Mouse (Mus musculus) limb, embryonic 11.5 days (tissue): ENCODE data around the gene Susd1. TPM values are rescaled to one million over a fixed set of nuclear protein-coding genes. Genes with fewer than 3 reads are reported as not detected.

Experiments
- ATAC-seq: fragments of 200-750 bp; cut with Nextera tagmentation; 2 replicates; pipeline ENCODE4 v1.8.0; 2017; ENCODE audit warnings: low read depth; ENCODE audit not compliant: insufficient number of reproducible peaks, low FRiP score, low TSS enrichment
- DNase-seq: peaks from one replicate; pipeline ENCODE4 v3.0.0-alpha.2; 2015; ENCODE audit warnings: low spot score
- H3K27ac ChIP-seq: fragments of 300-500 bp; sonication (generic); replicated peaks from 2 replicates; pipeline ENCODE4 v1.5.1; 2014; ENCODE audit warnings: low read depth, mild to moderate bottlenecking, low read length
- H3K27me3 ChIP-seq: fragments of 300-500 bp; sonication (generic); 2 replicates; pipeline ENCODE4 v1.6.1; 2014; ENCODE audit warnings: mild to moderate bottlenecking, low read length, mixed read lengths; ENCODE audit not compliant: control insufficient read depth, insufficient read depth
- H3K36me3 ChIP-seq: fragments of 300-500 bp; sonication (generic); 2 replicates; pipeline ENCODE4 v1.6.1; 2014; ENCODE audit warnings: mild to moderate bottlenecking, low read length, moderate library complexity, mixed read lengths; ENCODE audit not compliant: control insufficient read depth, insufficient read depth
- H3K4me1 ChIP-seq: fragments of 300-500 bp; sonication (generic); 2 replicates; pipeline ENCODE4 v1.6.1; 2014; ENCODE audit warnings: low read length, mixed read lengths; ENCODE audit not compliant: control insufficient read depth, insufficient read depth
- H3K4me2 ChIP-seq: fragments of 300-500 bp; sonication (generic); 2 replicates; pipeline ENCODE4 v1.6.1; 2014; ENCODE audit warnings: low read depth, mild to moderate bottlenecking, moderate library complexity; ENCODE audit not compliant: severe bottlenecking
- H3K4me3 ChIP-seq: fragments of 300-500 bp; sonication (generic); 2 replicates; pipeline ENCODE4 v1.5.1; 2014; ENCODE audit warnings: low read depth, low read length
- H3K9ac ChIP-seq: fragments of 300-500 bp; sonication (generic); 2 replicates; pipeline ENCODE4 v1.6.1; 2014; ENCODE audit warnings: mild to moderate bottlenecking, low read length
- H3K9me3 ChIP-seq: fragments of 300-500 bp; sonication (generic); 2 replicates; pipeline ENCODE4 v1.6.1; 2016; ENCODE audit warnings: low read length; ENCODE audit not compliant: control insufficient read depth
- WGBS: fragments of 180-500 bp; shearing (Covaris S2); extraction: QIAGEN DNeasy Blood & Tissue Kit; methylation state at CpG from one replicate; pipeline ENCODE4 v1.1.7; 2014; 5-methylcytosine and 5-hydroxymethylcytosine counted together
- polyA plus RNA-seq: library from polyadenylated mRNA; unstranded; fragments of >200 nt; fragmentation: Nextera tagmentation; extraction: Ambion mirVana; gene quantifications from 2 replicates; pipeline ENCODE4 v1.2.1, GENCODE M21; 2014

Susd1 gene
- polyA plus RNA-seq, 1 experiment from 2014 or later: 0.99 TPM

- no peak overlapping the region for H3K9ac ChIP-seq
- H3K27me3 ChIP-seq: no peaks in the 10 kb centered on the region
- DNase-seq: no peak
- no peaks in the 10 kb centered on the region for H3K36me3 ChIP-seq
- peaks cover 11% of the 10 kb centered on the region; the same call in 1 of the 2 replicates for H3K4me1 ChIP-seq
- H3K4me3 ChIP-seq: no peak overlapping the region
- WGBS: 77% methylated on average over 5 of the region's 5 CpGs
- H3K27ac ChIP-seq: no peak overlapping the region
- no peaks in the 10 kb centered on the region for H3K9me3 ChIP-seq
- H3K4me2 ChIP-seq: no peak overlapping the region
- ATAC-seq: no peak
These were observed 106.3 kb downstream of the Susd1 start for GRCm38 (mm10) chr4:59332089-59332488.

GRCm38 (mm10) chr4:59331633-59332032 lies 106.8 kb downstream of the Susd1 start:
- no peak overlapping the region for H3K4me2 ChIP-seq
- 0 out of 2 replicates have a peak overlapping the region, but pooled peaks have one; percentile 30 for H3K27ac ChIP-seq
- no peaks in the 10 kb centered on the region for H3K27me3 ChIP-seq
- no peak for DNase-seq
- WGBS: 62% methylated on average over 9 of the region's 9 CpGs
- no peaks in the 10 kb centered on the region for H3K36me3 ChIP-seq
- peaks cover 10% of the 10 kb centered on the region; the same call in 1 of the 2 replicates for H3K4me1 ChIP-seq
- no peaks in the 10 kb centered on the region for H3K9me3 ChIP-seq
- no peak overlapping the region for H3K4me3 ChIP-seq
- H3K9ac ChIP-seq: 0 out of 2 replicates have a peak overlapping the region, but pooled peaks have one; percentile 17
- ATAC-seq: no peak

- Histone ChIP-seq H3K4me1 (peaks cover 8% of the 10 kb centered on the region; the same call in 1 of the 2 replicates), H3K36me3 (no peaks in the 10 kb centered on the region), H3K27me3 (no peaks in the 10 kb centered on the region), H3K4me3 (no peak overlapping the region), H3K4me2 (no peak overlapping the region), H3K9me3 (no peaks in the 10 kb centered on the region), H3K9ac (no peak overlapping the region), H3K27ac (0 out of 2 replicates have a peak overlapping the region, but pooled peaks have one; percentile 30)
- ATAC-seq (no peak), DNase-seq (no peak)
- WGBS: 43% methylated on average over 10 of the region's 10 CpGs
These were observed 107.3 kb downstream of the Susd1 start for GRCm38 (mm10) chr4:59330961-59331604.

DNA sequence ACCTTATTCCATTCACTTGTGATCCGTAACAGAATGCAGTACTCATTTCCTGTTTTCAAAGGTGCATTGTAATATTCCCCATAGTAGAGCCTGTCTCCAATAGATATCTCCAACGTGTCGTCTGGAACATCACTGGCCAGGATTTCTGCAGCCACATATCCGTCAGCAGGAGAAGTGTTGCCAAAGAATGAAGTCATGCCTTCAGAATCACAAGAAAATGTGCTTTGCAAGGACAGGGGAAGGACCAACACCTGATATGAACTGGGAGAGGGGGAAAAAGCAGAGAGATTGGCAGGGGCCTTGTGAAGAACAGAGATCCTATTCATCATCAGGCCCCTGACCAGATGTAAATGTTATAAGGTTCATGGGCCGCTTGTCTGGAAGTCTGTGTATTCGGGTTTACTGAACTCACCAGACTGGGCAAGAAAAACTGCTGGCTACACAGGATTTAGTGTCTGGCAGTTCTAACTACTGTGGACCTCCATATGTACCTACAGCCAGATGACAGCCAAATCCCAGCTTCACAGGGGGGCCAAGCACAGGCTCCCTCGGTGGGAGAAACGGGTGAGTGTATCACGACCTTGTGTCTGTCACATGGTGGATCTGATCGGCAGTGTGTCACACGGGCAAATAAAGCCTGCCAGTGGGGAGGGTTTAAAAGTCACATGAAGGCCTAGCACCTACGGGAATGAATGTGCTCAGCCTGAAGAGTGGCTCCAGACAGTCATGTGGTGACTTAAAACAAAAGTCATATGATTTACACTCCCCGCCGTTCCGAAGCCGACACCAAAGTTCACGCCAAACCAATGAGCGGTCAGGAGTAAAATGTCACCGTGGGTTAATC lies 108.8 kb downstream of the Susd1 start:
- Histone ChIP-seq H3K27ac (no peak overlapping the region), H3K4me2 (no peak overlapping the region)

GRCm38 (mm10) chr4:59328821-59329220 lies 109.6 kb downstream of the Susd1 start:
- no peak overlapping the region for H3K9ac ChIP-seq
- no peak overlapping the region for H3K27ac ChIP-seq
- WGBS: 88% methylated on average over 7 of the region's 7 CpGs
- H3K4me2 ChIP-seq: no peak overlapping the region
- no peak overlapping the region for H3K4me3 ChIP-seq
- DNase-seq (no peak), ATAC-seq (no peak)
- H3K36me3 ChIP-seq: no peaks in the 10 kb centered on the region
- H3K27me3 ChIP-seq: no peaks in the 10 kb centered on the region
- H3K9me3 ChIP-seq: no peaks in the 10 kb centered on the region
- H3K4me1 ChIP-seq: peaks cover 8% of the 10 kb centered on the region; the same call in 1 of the 2 replicates

More for the DNA sequence above, 108.8 kb downstream of the Susd1 start:
- Histone ChIP-seq H3K36me3 (no peaks in the 10 kb centered on the region), H3K9me3 (no peaks in the 10 kb centered on the region), H3K4me3 (no peak overlapping the region), H3K4me1 (peaks cover 8% of the 10 kb centered on the region; the same call in 1 of the 2 replicates), H3K9ac (no peak overlapping the region), H3K27me3 (no peaks in the 10 kb centered on the region)
- no peak for DNase-seq
- no peak for ATAC-seq
- WGBS: 78% methylated on average over 19 of the region's 19 CpGs

DNA sequence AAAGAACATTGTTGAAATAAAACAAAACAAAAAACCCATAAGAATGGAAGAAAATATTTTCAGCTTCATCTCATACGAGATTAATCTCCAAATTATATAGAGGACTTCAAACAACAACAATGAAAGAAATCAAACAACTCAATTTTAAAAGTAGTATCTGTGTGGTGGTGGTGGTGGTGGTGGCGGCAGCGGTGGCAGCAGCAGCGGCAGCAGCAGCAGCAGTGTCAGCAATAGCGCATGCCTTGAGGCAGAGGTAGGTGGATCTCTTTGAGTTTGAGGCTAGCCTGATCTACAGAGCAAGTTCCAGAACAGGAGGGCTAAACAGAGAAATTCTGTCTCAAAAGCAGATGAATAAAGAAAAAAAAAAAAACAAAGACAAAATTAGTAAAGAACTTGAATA lies 110.4 kb downstream of the Susd1 start:
- Histone ChIP-seq H3K4me1 (peaks cover 13% of the 10 kb centered on the region), H3K4me2 (no peak overlapping the region), H3K27me3 (no peaks in the 10 kb centered on the region), H3K36me3 (no peaks in the 10 kb centered on the region), H3K4me3 (no peak overlapping the region), H3K27ac (no peak overlapping the region), H3K9ac (no peak overlapping the region), H3K9me3 (no peaks in the 10 kb centered on the region)
- no peak for ATAC-seq
- no peak for DNase-seq
- WGBS: 93% methylated on average over 5 of the region's 5 CpGs

GRCm38 (mm10) chr4:59326031-59326760 lies 112.2 kb downstream of the Susd1 start:
- 52% methylated on average over 6 of the region's 6 CpGs for WGBS
- H3K27me3 ChIP-seq: no peaks in the 10 kb centered on the region
- no peak overlapping the region for H3K4me3 ChIP-seq
- peaks cover 9% of the 10 kb centered on the region for H3K4me1 ChIP-seq
- no peak for ATAC-seq
- H3K27ac ChIP-seq: no peak overlapping the region
- H3K36me3 ChIP-seq: no peaks in the 10 kb centered on the region
- H3K9ac ChIP-seq: no peak overlapping the region
- no peak overlapping the region for H3K4me2 ChIP-seq
- no peak for DNase-seq
- H3K9me3 ChIP-seq: no peaks in the 10 kb centered on the region

DNA sequence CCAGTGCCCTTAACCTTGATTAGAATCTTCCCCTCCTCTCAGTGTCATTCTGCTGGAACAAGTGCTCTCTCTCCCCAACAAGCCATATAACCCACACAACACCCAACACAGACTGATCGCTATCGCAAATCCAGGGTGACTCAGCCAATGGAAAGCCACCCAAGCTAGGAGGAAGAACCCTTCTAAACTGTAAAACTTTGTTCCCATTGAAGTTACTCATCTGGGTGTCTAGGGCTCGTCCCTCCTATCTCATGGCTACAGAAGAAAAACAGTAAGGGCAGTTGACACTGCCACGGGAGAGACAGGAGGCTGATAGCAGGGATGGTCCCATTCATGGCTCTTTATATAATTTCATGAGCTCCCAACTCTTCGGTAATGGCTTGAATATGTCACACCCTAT lies 114.1 kb downstream of the Susd1 start:
- Histone ChIP-seq H3K36me3 (no peaks in the 10 kb centered on the region), H3K27ac (no peak overlapping the region), H3K4me3 (no peak overlapping the region), H3K27me3 (no peaks in the 10 kb centered on the region), H3K9me3 (no peaks in the 10 kb centered on the region), H3K4me1 (peaks cover 5% of the 10 kb centered on the region), H3K4me2 (no peak overlapping the region), H3K9ac (no peak overlapping the region)
- DNase-seq (no peak), ATAC-seq (no peak)
- 83% methylated on average over 5 of the region's 5 CpGs for WGBS
